Mouse (Mus musculus) bone marrow macrophage, adult 2 months (primary cell): ENCODE data around the gene Adam12. TPM values are rescaled to one million over a fixed set of nuclear protein-coding genes. Genes with fewer than 3 reads are reported as not detected.

ENCODE experiments used
- H3K27ac ChIP-seq: 2 replicates; pipeline ENCODE4 v1.5.1; 2012; ENCODE audit warnings: low read depth, low read length; ENCODE audit not compliant: insufficient read depth
- H3K4me1 ChIP-seq: 2 replicates; pipeline ENCODE4 v1.6.1; 2012; ENCODE audit warnings: low read length; ENCODE audit not compliant: control insufficient read depth, insufficient read depth
- H3K4me3 ChIP-seq: 2 replicates; pipeline ENCODE4 v1.5.1; 2012; ENCODE audit warnings: mild to moderate bottlenecking, low read length, moderate library complexity; ENCODE audit not compliant: insufficient read depth
- CTCF ChIP-seq: IDR thresholded peaks from 2 replicates; pipeline ENCODE4 v1.5.1; 2012; ENCODE audit warnings: low read depth, mild to moderate bottlenecking, low read length, moderate library complexity
- POLR2A ChIP-seq: IDR thresholded peaks from 2 replicates; pipeline ENCODE4 v1.6.1; 2012; ENCODE audit warnings: mild to moderate bottlenecking, low read depth, low read length, borderline replicate concordance
- polyA plus RNA-seq: library from polyadenylated mRNA; stranded (reverse); fragments of >200 nt; gene quantifications from 2 replicates; pipeline ENCODE4 v1.2.4, GENCODE M21; 2012; ENCODE audit not compliant: missing spikeins, insufficient read depth, insufficient read length

The Adam12 gene
- polyA plus RNA-seq, 1 experiment, result not detected

GRCm38 (mm10) chr7:133986201-133986600 lies 245.7 kb downstream of the Adam12 start:
- no peaks in the 10 kb centered on the region for H3K4me1 ChIP-seq
- H3K27ac ChIP-seq, result no peak overlapping the region
- no peak overlapping the region for H3K4me3 ChIP-seq
- TF ChIP-seq CTCF (no peak), POLR2A (no peak)

- Histone ChIP-seq H3K27ac (no peak overlapping the region), H3K4me1 (no peaks in the 10 kb centered on the region), H3K4me3 (no peak overlapping the region)
- TF ChIP-seq CTCF (no peak), POLR2A (no peak)
These were observed 246.3 kb downstream of the Adam12 start for GRCm38 (mm10) chr7:133985648-133986047.

- no peaks in the 10 kb centered on the region for H3K4me1 ChIP-seq
- no peak overlapping the region for H3K4me3 ChIP-seq
- TF ChIP-seq POLR2A (no peak), CTCF (no peak)
- no peak overlapping the region for H3K27ac ChIP-seq
These were observed 255.4 kb downstream of the Adam12 start for GRCm38 (mm10) chr7:133976388-133977122.

GRCm38 (mm10) chr7:133971086-133971485 lies 260.9 kb downstream of the Adam12 start:
- Histone ChIP-seq H3K4me1 (no peaks in the 10 kb centered on the region), H3K27ac (no peak overlapping the region), H3K4me3 (no peak overlapping the region)
- TF ChIP-seq CTCF, result no peak

- no peak overlapping the region for H3K27ac ChIP-seq
- TF ChIP-seq POLR2A, result no peak
- no peak for TF ChIP-seq CTCF
- H3K4me1 ChIP-seq, result no peaks in the 10 kb centered on the region
- H3K4me3 ChIP-seq, result no peak overlapping the region
These were observed 261.5 kb downstream of the Adam12 start for GRCm38 (mm10) chr7:133970407-133970806.

GRCm38 (mm10) chr7:133967906-133968305 lies 264.0 kb downstream of the Adam12 start:
- no peak overlapping the region for H3K4me3 ChIP-seq
- no peak overlapping the region for H3K27ac ChIP-seq
- TF ChIP-seq CTCF (no peak), POLR2A (no peak)
- no peaks in the 10 kb centered on the region for H3K4me1 ChIP-seq

- Histone ChIP-seq H3K27ac (no peak overlapping the region), H3K4me1 (no peaks in the 10 kb centered on the region), H3K4me3 (no peak overlapping the region)
- TF ChIP-seq POLR2A, result no peak
- TF ChIP-seq CTCF, result no peak
These were observed 268.4 kb downstream of the Adam12 start for GRCm38 (mm10) chr7:133963501-133963900.

GRCm38 (mm10) chr7:133959200-133959599 lies 272.7 kb downstream of the Adam12 start:
- no peak overlapping the region for H3K4me3 ChIP-seq
- TF ChIP-seq CTCF (no peak), POLR2A (no peak)
- no peaks in the 10 kb centered on the region for H3K4me1 ChIP-seq
- no peak overlapping the region for H3K27ac ChIP-seq

GRCm38 (mm10) chr7:133957873-133958272 lies 274.1 kb downstream of the Adam12 start:
- Histone ChIP-seq H3K4me1 (no peaks in the 10 kb centered on the region), H3K4me3 (no peak overlapping the region), H3K27ac (no peak overlapping the region)
- TF ChIP-seq CTCF (no peak), POLR2A (no peak)

GRCm38 (mm10) chr7:133954111-133955091 lies 277.5 kb downstream of the Adam12 start:
- H3K27ac ChIP-seq, result no peak overlapping the region
- no peak for TF ChIP-seq CTCF
- H3K4me1 ChIP-seq, result no peaks in the 10 kb centered on the region
- no peak overlapping the region for H3K4me3 ChIP-seq
